Mouse (Mus musculus) heart, postnatal 4 days (tissue): Measurements from ENCODE around the gene Kat2b. TPM values are rescaled to one million over a fixed set of nuclear protein-coding genes. Genes with fewer than 3 reads are reported as not detected.
A peak's percentile ranks its signal among the peaks of the same experiment; 100 is the strongest.
"Not testable (repeated sequence)": the region's sequence is repeated elsewhere in the genome, so short reads cannot be mapped to it uniquely, and the experiment has no call there.

Experiments
- DNase-seq: peaks from one replicate; pipeline ENCODE4 v3.0.0; 2021
- total RNA-seq, 2 experiments: library from RNA; stranded (reverse); gene quantifications; 2 replicates each; pipeline ENCODE4 v1.2.3; 2021

The Kat2b gene
- total RNA-seq, 2 experiments from 2014 or later, result 79.5 to 84.6 TPM

DNA sequence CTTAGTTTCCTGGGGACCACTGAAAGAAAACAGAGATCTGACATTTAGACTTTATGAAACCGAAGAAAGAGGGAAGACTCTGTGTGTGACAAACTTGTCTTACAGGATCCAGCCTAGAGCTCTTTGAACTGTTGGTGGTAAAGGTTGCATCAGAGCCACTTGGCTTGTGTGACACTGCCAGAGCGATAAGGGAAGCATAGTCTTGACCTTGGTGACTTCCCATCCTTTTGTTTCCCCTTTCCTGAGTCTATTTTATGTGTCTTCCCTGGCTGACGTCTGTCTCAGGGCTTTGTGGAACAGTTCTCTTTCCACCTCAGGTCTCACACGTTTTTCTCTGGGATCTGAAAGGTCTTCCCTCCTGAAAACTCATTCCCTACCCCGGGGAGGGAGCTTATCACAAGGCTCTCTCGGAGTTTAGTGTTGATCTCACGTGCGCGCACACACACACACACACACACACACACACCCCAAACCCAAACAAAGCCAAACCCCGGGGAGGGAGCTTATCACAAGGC is 3.8 kb downstream of the Kat2b start:
- DNase-seq, result no peak

- DNase-seq, result not testable (repeated sequence)
Measured at GRCm38 (mm10) chr17:53570932-53571331, 4.3 kb downstream of the Kat2b start.

DNA sequence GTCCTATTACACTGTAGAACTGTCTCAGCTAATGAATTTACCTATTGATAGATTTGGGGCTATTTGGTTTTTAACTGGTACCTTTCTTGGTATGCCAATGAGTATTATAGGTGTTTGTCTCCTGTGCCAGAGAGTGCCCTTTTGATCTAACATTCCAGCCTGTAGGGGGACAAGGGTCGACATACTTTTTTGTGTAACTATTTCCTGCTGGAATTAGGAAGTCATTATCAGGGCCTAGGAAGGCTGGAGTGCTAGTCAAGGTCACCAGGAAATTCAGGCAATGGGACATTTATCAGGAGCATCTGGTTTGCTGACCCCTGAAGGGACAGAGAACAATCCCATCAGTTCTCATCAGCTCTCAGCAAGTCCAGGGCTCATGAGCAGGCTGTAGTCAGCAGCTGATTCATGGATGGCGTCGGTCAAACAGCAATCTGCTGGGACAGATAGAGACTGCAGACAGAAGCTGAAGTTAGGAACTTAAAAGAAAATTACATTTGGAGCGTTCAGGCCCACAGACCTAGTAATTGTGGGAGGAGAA is 6.4 kb downstream of the Kat2b start:
- peak; percentile 15 for DNase-seq

DNA sequence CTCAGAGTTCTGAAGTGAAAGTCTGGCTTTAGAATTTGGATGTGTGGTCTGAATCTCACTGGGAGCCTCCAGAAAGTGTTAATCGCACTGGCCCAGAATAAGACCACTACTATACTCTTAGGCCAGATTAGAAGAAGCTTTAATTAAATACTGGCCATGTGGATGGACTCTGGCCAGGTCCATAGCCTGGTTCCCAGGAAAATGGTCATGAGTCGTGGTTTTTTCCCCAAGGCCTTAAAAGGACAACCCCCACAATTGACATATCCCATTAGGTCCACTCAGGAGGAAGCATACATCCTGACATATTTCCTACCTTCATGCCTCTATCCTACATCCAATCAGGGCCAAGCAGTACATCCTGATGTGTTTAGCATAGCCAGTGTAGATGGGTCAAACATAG is 10.5 kb downstream of the Kat2b start:
- no peak for DNase-seq

GRCm38 (mm10) chr17:53577754-53578153 is 11.1 kb downstream of the Kat2b start:
- DNase-seq, result no peak

GRCm38 (mm10) chr17:53578249-53578648 is 11.6 kb downstream of the Kat2b start:
- DNase-seq, result no peak

GRCm38 (mm10) chr17:53578776-53579175 is 12.1 kb downstream of the Kat2b start:
- DNase-seq, result peak; percentile 53

DNA sequence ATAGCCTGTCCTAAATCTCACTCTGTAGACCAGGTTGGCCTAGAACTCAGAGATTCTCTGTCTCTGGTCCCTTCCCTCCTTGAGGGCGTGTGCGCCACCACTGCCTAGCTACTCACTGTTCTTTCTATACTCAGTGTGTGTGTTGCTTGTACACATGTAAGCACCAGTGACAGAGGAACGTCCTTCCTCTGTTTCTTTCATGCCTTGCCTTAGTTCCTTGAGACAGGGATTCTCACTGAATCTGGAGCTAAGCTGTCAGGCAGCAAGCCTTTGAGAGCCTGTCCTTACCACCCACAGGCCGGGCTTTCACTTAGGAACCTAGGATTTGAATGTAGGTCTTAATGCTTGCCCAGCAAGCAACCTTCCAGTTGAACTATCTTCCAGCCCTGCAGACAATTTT is 13.0 kb downstream of the Kat2b start:
- no peak for DNase-seq

GRCm38 (mm10) chr17:53580237-53580636 is 13.6 kb downstream of the Kat2b start:
- DNase-seq, result no peak

- DNase-seq, result no peak
Measured at GRCm38 (mm10) chr17:53582026-53582585, 15.4 kb downstream of the Kat2b start.

DNA sequence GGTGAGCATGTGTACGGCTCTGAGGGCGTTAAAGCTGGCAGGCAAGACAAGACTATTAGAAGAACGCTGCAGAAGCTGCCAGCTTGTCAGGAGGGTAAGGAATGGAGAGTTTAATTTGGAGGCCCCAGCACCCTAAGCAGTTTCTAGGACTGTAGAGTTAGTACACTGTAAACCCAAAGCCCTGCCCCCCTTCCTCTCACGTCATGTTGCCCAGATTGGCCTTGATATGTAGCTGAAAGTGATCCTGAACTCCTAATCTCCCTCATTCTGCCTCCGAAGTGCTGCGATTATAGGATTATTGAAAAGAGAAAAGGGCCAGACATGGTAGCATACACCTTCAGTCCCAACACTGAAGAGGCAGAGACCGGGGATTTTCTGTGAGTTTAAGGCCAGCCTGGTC is 16.1 kb downstream of the Kat2b start:
- DNase-seq, result no peak

DNA sequence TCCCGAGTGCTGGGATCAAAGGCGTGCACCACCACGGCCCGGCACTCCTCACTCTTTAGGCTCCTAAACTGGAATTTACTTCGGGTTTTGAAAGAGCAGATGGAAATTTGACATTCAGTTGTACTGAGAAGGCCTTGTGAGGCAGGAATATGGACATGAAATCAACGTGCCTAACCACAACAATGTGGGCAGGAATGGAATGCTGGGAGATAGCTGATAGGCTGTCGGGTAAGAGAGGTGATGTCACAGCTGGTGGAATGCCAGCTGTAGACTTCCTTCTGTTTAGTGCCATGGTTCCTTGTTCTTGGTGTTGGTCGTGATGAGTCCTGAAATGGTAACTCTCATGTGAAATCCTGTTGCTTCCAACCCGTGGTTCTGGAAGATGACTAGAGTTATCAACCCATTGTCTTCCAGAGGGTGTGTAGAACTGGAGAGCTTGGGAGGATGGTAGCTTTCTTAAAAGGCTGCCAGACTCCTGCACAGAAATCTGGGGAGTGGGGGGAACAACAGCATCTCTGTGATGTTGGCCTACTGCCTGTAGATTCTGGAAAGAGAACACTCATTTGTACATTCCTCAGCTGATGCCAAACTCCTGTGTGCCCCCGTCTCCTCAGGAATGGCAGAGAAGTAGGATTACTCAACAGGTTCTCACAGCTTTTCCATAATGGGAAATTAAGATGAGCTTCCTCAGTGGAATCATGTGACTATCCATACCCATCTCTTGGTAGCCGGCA is 17.4 kb downstream of the Kat2b start:
- peak; percentile 42 for DNase-seq

GRCm38 (mm10) chr17:53587074-53587851 is 20.6 kb downstream of the Kat2b start:
- DNase-seq, result peak; percentile 95

DNA sequence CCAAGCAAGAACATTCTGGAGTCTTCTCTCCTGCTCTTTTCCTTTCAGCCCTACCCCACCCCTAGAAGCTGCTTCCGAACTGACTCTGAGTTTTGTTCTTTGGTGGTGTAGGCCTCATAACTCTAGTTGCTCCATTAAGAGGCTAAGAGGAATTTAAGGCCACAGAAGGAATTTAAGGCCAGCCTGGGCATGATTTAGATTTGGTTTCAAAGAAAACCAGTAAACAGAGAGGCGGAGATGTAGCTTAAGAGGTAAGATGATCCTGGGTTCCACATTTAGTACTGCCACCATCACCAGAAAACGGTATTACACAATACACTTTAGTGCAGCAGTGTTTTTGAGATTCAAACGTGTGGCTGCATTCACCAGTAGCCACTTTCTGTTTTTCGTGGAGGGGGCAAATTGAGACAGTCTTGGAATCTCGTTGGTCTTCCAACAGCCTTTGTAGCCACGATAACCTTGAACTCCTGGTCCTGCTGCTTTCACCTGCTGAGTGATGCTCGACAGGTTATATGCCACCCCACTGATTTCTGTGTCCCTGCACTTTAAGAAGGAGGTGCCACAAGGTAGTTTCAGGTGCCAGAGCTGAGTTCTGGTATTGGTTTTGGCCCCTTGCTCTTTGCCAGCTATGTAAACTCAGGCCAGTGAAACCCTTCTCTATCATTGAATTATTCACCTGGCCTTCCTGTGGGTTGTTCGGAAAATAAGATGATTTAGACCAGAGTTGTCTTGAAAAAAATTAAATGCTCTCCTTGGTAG is 21.6 kb downstream of the Kat2b start:
- no peak for DNase-seq

DNA sequence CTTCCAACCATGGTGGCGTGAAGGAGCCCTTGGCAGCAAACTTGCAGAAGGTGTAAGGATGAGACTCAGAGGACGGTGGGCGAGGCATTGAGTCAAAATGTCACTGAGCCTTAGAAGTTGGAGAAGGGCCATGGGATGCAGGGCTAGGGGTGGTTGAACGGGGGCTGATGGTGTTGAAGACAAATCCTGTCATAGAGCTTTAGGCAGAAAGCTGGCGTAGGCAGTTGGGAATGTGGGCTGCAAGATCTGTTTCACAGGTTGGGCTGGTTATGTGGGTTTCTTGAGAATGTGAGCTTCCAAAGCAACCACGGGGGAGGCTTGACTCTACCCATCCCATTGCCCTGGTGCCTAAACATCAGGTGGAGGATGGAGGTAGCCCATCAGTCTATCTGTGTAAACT is 23.4 kb downstream of the Kat2b start:
- no peak for DNase-seq

DNA sequence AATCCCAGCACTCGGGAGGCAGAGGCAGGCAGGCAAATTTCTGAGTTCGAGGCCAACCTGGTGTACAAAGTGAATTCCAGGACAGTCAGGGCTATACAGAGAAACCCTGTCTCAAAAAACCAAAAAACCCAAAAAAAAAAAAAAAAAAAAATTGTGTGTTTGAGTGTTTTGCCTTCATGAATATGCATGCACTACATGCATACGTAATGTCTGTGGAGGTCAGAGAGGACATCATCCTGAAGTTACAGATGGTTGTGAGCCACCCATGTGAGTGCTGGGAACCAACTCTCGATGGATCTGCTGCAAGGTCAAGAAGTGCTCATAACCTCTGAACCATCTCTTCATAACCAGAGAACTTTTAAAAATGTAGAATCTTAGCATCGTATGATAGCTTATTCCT is 25.2 kb downstream of the Kat2b start:
- DNase-seq, result no peak

GRCm38 (mm10) chr17:53594590-53594989 is 27.9 kb downstream of the Kat2b start:
- DNase-seq, result no peak

DNA sequence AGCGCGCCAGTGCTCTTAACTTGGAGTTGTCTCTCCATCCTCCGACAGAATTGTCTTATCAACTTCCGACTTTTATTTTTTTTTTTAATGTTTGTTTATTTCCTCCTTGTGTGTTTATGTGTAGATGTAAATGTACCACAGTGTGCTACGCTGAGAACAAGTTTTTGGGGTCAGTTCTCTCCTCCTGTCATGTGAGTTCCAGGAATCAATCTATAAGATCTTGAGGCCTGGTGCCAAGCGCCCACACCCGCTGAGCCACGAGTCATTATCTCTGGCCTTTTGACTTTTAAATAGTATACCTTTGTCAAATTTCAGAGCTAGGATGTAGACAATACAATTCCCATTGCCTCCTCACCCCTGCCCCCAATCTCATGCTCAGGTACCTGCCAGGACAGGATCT is 28.9 kb downstream of the Kat2b start:
- no peak for DNase-seq

- peak; percentile 80 for DNase-seq
Measured at GRCm38 (mm10) chr17:53596314-53596882, 29.7 kb downstream of the Kat2b start.

DNA sequence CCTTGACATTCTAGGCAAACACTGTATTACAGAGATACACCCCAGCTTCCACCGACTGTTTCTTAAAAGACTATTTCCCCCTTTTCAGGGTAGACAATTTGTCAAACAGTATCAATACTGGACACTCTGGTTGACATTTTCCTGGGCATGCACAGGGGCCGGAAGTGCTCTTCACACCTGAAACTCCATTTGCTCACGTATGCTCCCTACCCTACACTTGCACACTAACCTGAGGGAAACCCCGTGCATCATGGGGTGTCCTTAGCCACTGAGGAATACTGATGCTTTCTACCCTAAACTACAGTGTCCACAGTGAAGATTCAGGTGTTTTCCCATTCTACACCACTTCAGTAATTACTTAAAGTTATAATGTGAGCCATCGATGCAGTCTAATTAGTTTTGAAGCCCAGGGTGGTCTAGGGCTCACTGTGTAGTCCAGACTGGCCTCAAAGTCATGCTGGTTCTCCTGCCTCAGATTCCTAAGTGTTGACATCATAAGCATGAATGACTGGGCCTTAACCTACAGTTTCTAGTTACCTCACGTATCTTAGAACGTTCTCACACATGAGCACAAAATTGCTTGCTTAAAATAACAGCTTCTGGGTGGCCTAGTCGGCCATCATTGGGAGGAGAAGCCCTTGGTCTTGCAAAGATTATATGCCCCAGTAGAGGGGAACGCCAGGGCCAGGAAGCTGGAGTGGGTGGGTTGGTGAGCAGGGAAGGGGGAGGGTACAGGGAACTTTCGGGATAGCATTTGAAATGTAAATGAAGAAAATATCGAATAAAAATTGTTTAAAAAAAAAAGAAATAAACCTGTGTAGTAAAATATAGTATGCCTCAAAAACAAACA is 30.5 kb downstream of the Kat2b start:
- DNase-seq, result no peak

- no peak for DNase-seq
Measured at GRCm38 (mm10) chr17:53598571-53598970, 31.9 kb downstream of the Kat2b start.
